Mouse (Mus musculus) intestine, embryonic 14.5 days (tissue): ENCODE measurements around the gene Fbxo34. TPM values are rescaled to one million over a fixed set of nuclear protein-coding genes. Genes with fewer than 3 reads are reported as not detected.

Experiments
- ATAC-seq: fragments of 200-750 bp; cut with Nextera tagmentation; replicated peaks from 2 replicates; pipeline ENCODE4 v1.8.0; 2017; ENCODE audit warnings: low read depth, moderate number of reproducible peaks, moderate TSS enrichment, moderate library complexity; ENCODE audit not compliant: low FRiP score, low TSS enrichment
- DNase-seq: peaks from one replicate; pipeline ENCODE4 v3.0.0-alpha.2; 2018; ENCODE audit warnings: low spot score
- H3K27ac ChIP-seq: fragments of 300-500 bp; sonication (generic); 2 replicates; pipeline ENCODE4 v1.5.1; 2014; ENCODE audit warnings: low read depth, mild to moderate bottlenecking, control low read depth
- H3K27me3 ChIP-seq: fragments of 300-500 bp; sonication (generic); replicated peaks from 2 replicates; pipeline ENCODE4 v1.6.1; 2014; ENCODE audit warnings: low read length, control low read depth; ENCODE audit not compliant: control insufficient read depth, insufficient read depth
- H3K36me3 ChIP-seq: fragments of 300-500 bp; sonication (generic); 2 replicates; pipeline ENCODE4 v1.6.1; 2014; ENCODE audit warnings: low read length, control low read depth; ENCODE audit not compliant: control insufficient read depth, insufficient read depth
- H3K4me1 ChIP-seq: fragments of 300-500 bp; sonication (generic); replicated peaks from 2 replicates; pipeline ENCODE4 v1.6.1; 2014; ENCODE audit warnings: low read length, control low read depth, mixed read lengths; ENCODE audit not compliant: control insufficient read depth, insufficient read depth
- H3K4me2 ChIP-seq: fragments of 300-500 bp; sonication (generic); 2 replicates; pipeline ENCODE4 v1.6.1; 2014; ENCODE audit warnings: low read length
- H3K4me3 ChIP-seq: fragments of 300-500 bp; sonication (generic); 2 replicates; pipeline ENCODE4 v1.5.1; 2014; ENCODE audit warnings: low read depth, low read length, control low read depth, mixed read lengths
- H3K9ac ChIP-seq: fragments of 300-500 bp; sonication (generic); 2 replicates; pipeline ENCODE4 v1.6.1; 2014; ENCODE audit warnings: mild to moderate bottlenecking, low read length
- H3K9me3 ChIP-seq: fragments of 300-500 bp; sonication (generic); 2 replicates; pipeline ENCODE4 v1.6.1; 2016; ENCODE audit warnings: low read length, control low read depth; ENCODE audit not compliant: control insufficient read depth
- WGBS: fragments of 180-500 bp; shearing (Covaris S2); extraction: QIAGEN DNeasy Blood & Tissue Kit; methylation state at CpG from one replicate; pipeline ENCODE4 v1.1.7; 2014; 5-methylcytosine and 5-hydroxymethylcytosine counted together
- polyA plus RNA-seq: library from polyadenylated mRNA; unstranded; fragments of >200 nt; fragmentation: Nextera tagmentation; extraction: Ambion mirVana; gene quantifications from 2 replicates; pipeline ENCODE4 v1.2.1, GENCODE M21; 2014

The Fbxo34 gene
- polyA plus RNA-seq, 1 experiment from 2014 or later = 27.8 TPM

DNA sequence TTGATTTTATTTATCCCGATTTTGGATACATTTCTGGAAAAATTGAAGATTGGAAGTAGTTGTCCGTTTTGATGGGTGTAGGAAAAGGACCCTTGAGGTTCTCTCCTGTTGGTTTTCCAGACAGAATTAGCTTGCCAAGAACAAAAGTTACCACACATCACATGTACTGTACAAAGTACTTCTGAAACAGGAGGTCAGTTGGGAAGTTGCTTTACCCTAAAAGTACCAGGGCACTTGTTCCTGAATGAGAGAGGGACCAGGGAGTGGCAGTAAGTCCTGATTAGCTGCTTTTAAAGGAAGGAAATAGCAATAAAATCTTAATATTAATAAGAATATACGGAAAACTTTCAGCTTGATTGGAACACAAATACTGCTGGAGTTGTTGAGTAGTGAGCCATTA, 46.9 kb downstream of the Fbxo34 start:
- Histone ChIP-seq H3K4me2 (no peak overlapping the region), H3K27ac (no peak overlapping the region), H3K9me3 (no peaks in the 10 kb centered on the region), H3K9ac (no peak overlapping the region), H3K4me3 (no peak overlapping the region), H3K4me1 (no peaks in the 10 kb centered on the region), H3K36me3 (no peaks in the 10 kb centered on the region), H3K27me3 (no peaks in the 10 kb centered on the region)
- DNase-seq (no peak), ATAC-seq (no peak)
- WGBS = 79% methylated on average over 3 of the region's 3 CpGs

GRCm38 (mm10) chr14:47498632-47499031, 48.4 kb downstream of the Fbxo34 start:
- DNase-seq (no peak), ATAC-seq (no peak)
- Histone ChIP-seq H3K4me1 (no peaks in the 10 kb centered on the region), H3K4me2 (no peak overlapping the region), H3K27ac (no peak overlapping the region), H3K9ac (no peak overlapping the region), H3K9me3 (no peaks in the 10 kb centered on the region), H3K4me3 (no peak overlapping the region), H3K36me3 (no peaks in the 10 kb centered on the region), H3K27me3 (no peaks in the 10 kb centered on the region)
- WGBS = 74% methylated on average over 5 of the region's 5 CpGs

- Histone ChIP-seq H3K36me3 (no peaks in the 10 kb centered on the region), H3K27ac (no peak overlapping the region), H3K9ac (no peak overlapping the region), H3K4me2 (no peak overlapping the region), H3K4me3 (no peak overlapping the region), H3K4me1 (no peaks in the 10 kb centered on the region), H3K9me3 (no peaks in the 10 kb centered on the region), H3K27me3 (no peaks in the 10 kb centered on the region)
- ATAC-seq = no peak
- DNase-seq = no peak
- WGBS = 82% methylated on average over 3 of the region's 3 CpGs
Measured at GRCm38 (mm10) chr14:47504036-47504435, 53.8 kb downstream of the Fbxo34 start.

DNA sequence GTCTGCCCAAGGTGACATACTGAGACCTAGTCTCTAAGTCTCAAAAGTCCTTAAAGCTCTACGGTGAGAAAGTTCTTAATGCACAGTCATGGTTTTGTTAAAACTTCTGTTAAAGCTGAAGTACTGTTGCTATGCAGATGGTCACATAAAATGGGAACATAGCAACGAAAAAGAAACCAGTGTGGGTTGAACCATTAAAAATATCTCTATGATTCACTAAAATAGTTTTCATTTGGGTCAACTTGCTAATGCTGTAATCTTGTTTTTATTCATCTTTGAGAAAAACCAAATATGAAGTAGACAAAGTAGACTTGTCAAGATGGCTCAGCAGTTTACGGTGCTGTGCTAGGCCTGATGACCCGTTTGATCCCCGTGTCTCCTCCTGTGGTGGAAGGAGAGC, 56.5 kb downstream of the Fbxo34 start:
- Histone ChIP-seq H3K4me2 (no peak overlapping the region), H3K27ac (no peak overlapping the region), H3K36me3 (no peaks in the 10 kb centered on the region), H3K27me3 (no peaks in the 10 kb centered on the region), H3K9me3 (no peaks in the 10 kb centered on the region), H3K4me3 (no peak overlapping the region), H3K9ac (no peak overlapping the region), H3K4me1 (no peaks in the 10 kb centered on the region)
- no peak for DNase-seq
- 92% methylated on average over 5 of the region's 5 CpGs for WGBS
- no peak for ATAC-seq

DNA sequence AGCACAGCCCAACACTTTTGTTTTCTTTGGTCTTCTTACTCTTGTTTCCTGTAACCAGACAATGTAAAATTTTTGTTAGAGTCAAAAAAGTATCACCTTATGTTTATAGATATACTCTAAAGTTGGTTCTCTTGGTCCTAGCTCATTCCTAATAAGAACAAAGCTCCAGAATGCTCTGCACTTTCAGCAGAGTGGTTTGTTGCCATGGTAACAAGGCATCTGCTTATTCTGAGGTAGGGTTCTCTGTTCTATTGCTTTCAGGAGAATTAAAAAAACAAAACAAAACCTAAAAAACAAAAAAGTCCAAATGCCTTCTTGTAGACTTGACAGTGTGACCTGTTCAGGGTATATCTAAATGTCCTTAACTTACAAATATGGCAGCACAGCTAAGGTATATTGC, 57.8 kb downstream of the Fbxo34 start:
- no peak overlapping the region for H3K27ac ChIP-seq
- H3K36me3 ChIP-seq = no peaks in the 10 kb centered on the region
- H3K9me3 ChIP-seq = no peaks in the 10 kb centered on the region
- ATAC-seq (no peak), DNase-seq (no peak)
- no peaks in the 10 kb centered on the region for H3K27me3 ChIP-seq
- H3K4me2 ChIP-seq = no peak overlapping the region
- H3K9ac ChIP-seq = no peak overlapping the region
- H3K4me1 ChIP-seq = no peaks in the 10 kb centered on the region
- no peak overlapping the region for H3K4me3 ChIP-seq

DNA sequence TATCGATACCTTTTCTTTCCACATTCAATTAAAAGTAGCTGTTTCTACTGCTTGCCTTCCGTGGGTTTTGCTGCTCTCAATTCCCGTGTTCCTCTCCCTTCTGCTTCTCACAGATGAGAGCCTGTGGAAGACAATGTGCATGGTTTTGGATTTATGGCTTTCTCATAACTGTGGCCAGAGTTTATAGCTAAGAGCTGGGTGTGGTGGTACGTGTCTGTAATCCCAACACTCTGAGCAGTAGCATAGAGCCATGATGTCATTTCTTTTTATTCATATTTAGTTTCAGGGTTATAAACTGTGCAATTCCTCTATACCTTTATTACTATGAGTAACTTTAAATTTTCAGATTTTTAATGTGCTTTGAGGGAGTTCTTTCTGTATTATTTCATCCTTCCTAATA, 60.0 kb downstream of the Fbxo34 start:
- no peak; the same call in 1 of the 2 replicates for ATAC-seq
- Histone ChIP-seq H3K9me3 (no peaks in the 10 kb centered on the region), H3K4me1 (no peaks in the 10 kb centered on the region), H3K4me3 (no peak overlapping the region), H3K4me2 (no peak overlapping the region), H3K9ac (no peak overlapping the region), H3K36me3 (no peaks in the 10 kb centered on the region), H3K27me3 (no peaks in the 10 kb centered on the region), H3K27ac (no peak overlapping the region)
- no peak for DNase-seq
- 70% methylated on average over 4 of the region's 4 CpGs for WGBS

- no peak overlapping the region for H3K9ac ChIP-seq
- no peak for ATAC-seq
- no peaks in the 10 kb centered on the region for H3K36me3 ChIP-seq
- no peak overlapping the region for H3K4me2 ChIP-seq
- WGBS = 97% methylated on average over 3 of the region's 3 CpGs
- no peaks in the 10 kb centered on the region for H3K4me1 ChIP-seq
- H3K27ac ChIP-seq = no peak overlapping the region
- no peak overlapping the region for H3K4me3 ChIP-seq
- DNase-seq = no peak
- H3K9me3 ChIP-seq = no peaks in the 10 kb centered on the region
- no peaks in the 10 kb centered on the region for H3K27me3 ChIP-seq
Measured at GRCm38 (mm10) chr14:47513606-47514005, 63.4 kb downstream of the Fbxo34 start.

DNA sequence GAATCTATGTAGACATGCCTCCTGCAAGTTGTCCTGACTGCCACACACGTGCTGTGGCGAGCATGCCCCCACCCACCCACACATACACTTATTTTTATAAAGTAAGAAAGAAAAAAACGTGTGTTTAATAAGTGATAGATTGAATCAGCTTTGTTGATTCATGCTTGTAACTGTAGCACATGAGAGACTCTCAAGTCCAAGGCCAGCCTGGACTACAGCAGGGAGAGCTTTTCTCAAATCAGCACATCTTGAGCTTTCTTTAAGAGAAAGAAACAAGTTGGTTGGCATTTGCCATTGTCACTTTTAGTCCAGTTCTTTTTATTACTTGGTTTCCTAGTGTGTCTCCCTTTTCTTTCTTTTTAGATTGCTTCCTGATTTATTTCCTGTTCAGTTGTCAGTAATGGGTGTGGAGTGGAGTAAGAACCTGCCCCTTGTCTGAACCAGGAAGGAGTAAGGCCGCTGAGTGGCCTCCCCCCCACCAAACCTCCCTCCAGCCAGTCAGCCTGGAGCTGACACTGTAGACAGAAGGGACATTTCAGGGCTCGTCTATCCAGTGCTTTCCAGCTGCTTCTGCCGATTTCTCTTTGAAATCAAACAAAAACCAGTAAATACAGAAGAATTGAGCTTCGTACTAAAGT, 64.7 kb downstream of the Fbxo34 start:
- Histone ChIP-seq H3K9me3 (no peaks in the 10 kb centered on the region), H3K9ac (no peak overlapping the region), H3K4me2 (peak overlapping the region; percentile 7; the same call in 1 of the 2 replicates), H3K4me3 (no peak overlapping the region), H3K4me1 (no peaks in the 10 kb centered on the region), H3K27me3 (no peaks in the 10 kb centered on the region), H3K36me3 (no peaks in the 10 kb centered on the region), H3K27ac (peak overlapping the region; percentile 79)
- ATAC-seq = peak; percentile 87
- 40% methylated on average over 7 of the region's 7 CpGs for WGBS
- peak; percentile 67 for DNase-seq

GRCm38 (mm10) chr14:47515636-47516035, 65.4 kb downstream of the Fbxo34 start:
- no peak overlapping the region for H3K4me3 ChIP-seq
- no peak for DNase-seq
- no peaks in the 10 kb centered on the region for H3K4me1 ChIP-seq
- H3K27ac ChIP-seq = peak overlapping the region; percentile 79; the same call in 1 of the 2 replicates
- H3K4me2 ChIP-seq = no peak overlapping the region
- H3K9me3 ChIP-seq = no peaks in the 10 kb centered on the region
- 88% methylated on average over 8 of the region's 8 CpGs for WGBS
- H3K27me3 ChIP-seq = no peaks in the 10 kb centered on the region
- no peaks in the 10 kb centered on the region for H3K36me3 ChIP-seq
- no peak for ATAC-seq
- no peak overlapping the region for H3K9ac ChIP-seq
